Mouse (Mus musculus) intestine, embryonic 15.5 days (tissue): ENCODE measurements around the gene C330007P06Rik. TPM values are rescaled to one million over a fixed set of nuclear protein-coding genes. Genes with fewer than 3 reads are reported as not detected.

Experiments
- ATAC-seq: fragments of 200-750 bp; cut with Nextera tagmentation; 2 replicates; pipeline ENCODE4 v1.8.0; 2017; ENCODE audit warnings: moderate TSS enrichment, moderate library complexity
- H3K27ac ChIP-seq: fragments of 300-500 bp; sonication (generic); 2 replicates; pipeline ENCODE4 v1.5.1; 2015; ENCODE audit warnings: mild to moderate bottlenecking, inconsistent platforms
- H3K27me3 ChIP-seq: fragments of 300-500 bp; sonication (generic); replicated peaks from 2 replicates; pipeline ENCODE4 v1.6.1; 2015; ENCODE audit warnings: inconsistent platforms
- H3K36me3 ChIP-seq: fragments of 300-500 bp; sonication (generic); 2 replicates; pipeline ENCODE4 v1.6.1; 2015; ENCODE audit warnings: inconsistent platforms
- H3K4me1 ChIP-seq: fragments of 300-500 bp; sonication (generic); replicated peaks from 2 replicates; pipeline ENCODE4 v1.6.1; 2015; ENCODE audit warnings: inconsistent platforms
- H3K4me2 ChIP-seq: fragments of 300-500 bp; sonication (generic); replicated peaks from 2 replicates; pipeline ENCODE4 v1.6.1; 2015; ENCODE audit warnings: mild to moderate bottlenecking, inconsistent platforms
- H3K4me3 ChIP-seq: fragments of 300-500 bp; sonication (generic); replicated peaks from 2 replicates; pipeline ENCODE4 v1.5.1; 2015; ENCODE audit warnings: inconsistent platforms
- H3K9ac ChIP-seq: fragments of 300-500 bp; sonication (generic); 2 replicates; pipeline ENCODE4 v1.6.1; 2015; ENCODE audit warnings: inconsistent platforms
- H3K9me3 ChIP-seq: fragments of 300-500 bp; sonication (generic); 2 replicates; pipeline ENCODE4 v1.6.1; 2016; ENCODE audit warnings: inconsistent platforms
- WGBS: fragments of 180-500 bp; shearing (Covaris S2); methylation state at CpG from one replicate; pipeline ENCODE4 v1.1.7; 2015; 5-methylcytosine and 5-hydroxymethylcytosine counted together
- polyA plus RNA-seq: library from polyadenylated mRNA; unstranded; fragments of >200 nt; fragmentation: Nextera tagmentation; extraction: Ambion mirVana; gene quantifications from 2 replicates; pipeline ENCODE4 v1.2.1, GENCODE M21; 2015

The C330007P06Rik gene
- polyA plus RNA-seq, 1 experiment from 2014 or later = 28.6 TPM

DNA sequence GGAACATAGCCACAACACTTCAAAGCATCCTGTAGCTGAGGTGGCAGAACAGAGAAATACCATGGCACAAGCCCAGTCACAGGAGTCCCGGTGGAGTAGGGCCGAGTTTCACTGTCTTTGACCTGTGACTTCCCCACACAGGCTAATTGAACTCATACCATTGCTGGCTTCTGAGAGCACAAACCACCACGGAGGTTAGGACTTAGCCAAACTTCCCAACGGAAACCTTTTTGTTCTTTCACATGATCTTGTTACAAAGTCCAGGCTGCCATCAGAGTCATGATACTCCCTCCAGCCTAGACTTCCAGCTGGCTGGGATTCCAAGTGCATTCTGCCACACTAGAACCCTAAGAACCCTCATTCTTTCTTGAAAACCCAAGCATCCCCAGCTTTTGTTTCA lies 96.2 kb downstream of the C330007P06Rik start:
- no peak overlapping the region for H3K9ac ChIP-seq
- no peak for ATAC-seq
- H3K4me3 ChIP-seq = no peak overlapping the region
- no peaks in the 10 kb centered on the region for H3K9me3 ChIP-seq
- H3K27me3 ChIP-seq = no peaks in the 10 kb centered on the region
- H3K36me3 ChIP-seq = no peaks in the 10 kb centered on the region
- WGBS = 80% methylated on average over 4 of the region's 4 CpGs
- no peak overlapping the region for H3K4me2 ChIP-seq
- no peaks in the 10 kb centered on the region for H3K4me1 ChIP-seq
- H3K27ac ChIP-seq = no peak overlapping the region

- H3K9ac ChIP-seq = no peak overlapping the region
- no peaks in the 10 kb centered on the region for H3K4me1 ChIP-seq
- no peak overlapping the region for H3K4me2 ChIP-seq
- H3K36me3 ChIP-seq = no peaks in the 10 kb centered on the region
- 85% methylated on average over 5 of the region's 5 CpGs for WGBS
- no peak for ATAC-seq
- H3K4me3 ChIP-seq = no peak overlapping the region
- H3K27ac ChIP-seq = no peak overlapping the region
- H3K27me3 ChIP-seq = no peaks in the 10 kb centered on the region
- no peaks in the 10 kb centered on the region for H3K9me3 ChIP-seq
Observed at GRCm38 (mm10) chrX:36775520-36775919, 98.4 kb downstream of the C330007P06Rik start.

Other genes with a start within 250 kb of the C330007P06Rik start
- gene Akap17b, start 228.7 kb downstream of the C330007P06Rik start, polyA plus RNA-seq = 2.4 and 2.5 TPM in 2 replicates
- 2.9 and 4.2 TPM in 2 replicates for gene Slc25a43, start 130.5 kb downstream of the C330007P06Rik start, polyA plus RNA-seq
- gene Slc25a5, start 78.5 kb downstream of the C330007P06Rik start, polyA plus RNA-seq = 996 and 1,065 TPM in 2 replicates
- gene Ube2a, start 211 bp downstream of the C330007P06Rik start, polyA plus RNA-seq = 103 and 115 TPM in 2 replicates
- gene Nkrf, start 28.8 kb upstream of the C330007P06Rik start, polyA plus RNA-seq = 1.7 and 2.1 TPM in 2 replicates
- 13.1 and 13.6 TPM in 2 replicates for gene Sept6, start 117.7 kb upstream of the C330007P06Rik start, polyA plus RNA-seq
- not detected in 2 replicates for gene Sowahd, start 174.7 kb upstream of the C330007P06Rik start, polyA plus RNA-seq
- 517 and 629 TPM in 2 replicates for gene Rpl39, start 211.3 kb upstream of the C330007P06Rik start, polyA plus RNA-seq
- gene Upf3b, start 236.2 kb upstream of the C330007P06Rik start, polyA plus RNA-seq = 18.3 TPM in 2 replicates